Mouse (Mus musculus): ENCODE results near the gene 7420426K07Rik.

7420426K07Rik gene

DNA sequence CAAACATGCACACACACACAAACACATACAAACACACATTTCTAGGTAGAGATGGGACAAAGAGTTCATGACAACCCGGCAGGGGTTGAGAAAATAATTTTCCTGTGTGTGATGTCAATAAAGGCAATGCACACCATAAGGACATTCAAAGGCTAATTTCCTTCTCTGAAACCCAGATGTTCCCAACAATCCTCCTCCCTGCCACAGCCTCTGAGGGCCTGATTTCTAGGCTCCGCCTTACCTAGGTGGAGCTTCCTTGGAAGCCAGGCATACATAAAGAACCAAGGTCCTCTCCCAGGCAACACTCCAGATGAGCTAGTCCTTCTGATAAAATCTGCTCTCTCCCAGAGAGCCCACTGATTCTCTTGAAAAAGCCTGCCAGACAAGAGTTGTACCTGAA is at the start of gene 7420426K07Rik:
TSS of gene 7420426K07Rik (plus strand) at position 301 of the 400 bp plus-strand sequence.
- no peak for DNase-seq (ENCODE audit: low spot score)

GRCm38 (mm10) chr9:98856210-98856609 is 46.7 kb upstream of the 7420426K07Rik start, which contains the start of gene Prr23a2:
Prr23a2 (plus strand) TSS chr9:98856494.
- no peak for DNase-seq (ENCODE audit: low spot score)

GRCm38 (mm10) chr9:98863463-98863862 is 39.5 kb upstream of the 7420426K07Rik start:
- DNase-seq (ENCODE audit: low spot score): no peak

GRCm38 (mm10) chr9:98864571-98864970 is 38.3 kb upstream of the 7420426K07Rik start, which contains the start of gene Prr23a3:
Prr23a3 (plus strand) TSS chr9:98864767.
- no peak for DNase-seq (ENCODE audit: low spot score)

DNA sequence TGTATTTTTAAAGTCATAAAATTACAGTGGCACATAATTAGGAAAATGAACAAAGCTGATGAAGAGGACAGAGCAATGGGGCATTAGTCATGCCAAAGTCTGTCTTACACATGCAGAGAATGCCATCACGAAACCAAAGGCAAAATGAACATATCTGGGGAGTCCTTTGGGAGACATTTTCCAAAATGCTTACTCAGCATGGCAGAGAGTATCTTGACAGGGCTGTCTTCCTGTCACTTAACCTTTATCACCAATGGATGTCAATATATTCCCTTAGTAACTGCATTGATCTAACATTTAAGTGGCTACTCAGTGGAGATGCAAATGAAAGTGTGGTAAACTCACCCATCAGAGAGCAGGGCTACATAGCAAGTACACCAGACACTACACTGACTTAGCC is 1.4 kb upstream of the 7420426K07Rik start:
- no peak for DNase-seq (ENCODE audit: low spot score)

DNA sequence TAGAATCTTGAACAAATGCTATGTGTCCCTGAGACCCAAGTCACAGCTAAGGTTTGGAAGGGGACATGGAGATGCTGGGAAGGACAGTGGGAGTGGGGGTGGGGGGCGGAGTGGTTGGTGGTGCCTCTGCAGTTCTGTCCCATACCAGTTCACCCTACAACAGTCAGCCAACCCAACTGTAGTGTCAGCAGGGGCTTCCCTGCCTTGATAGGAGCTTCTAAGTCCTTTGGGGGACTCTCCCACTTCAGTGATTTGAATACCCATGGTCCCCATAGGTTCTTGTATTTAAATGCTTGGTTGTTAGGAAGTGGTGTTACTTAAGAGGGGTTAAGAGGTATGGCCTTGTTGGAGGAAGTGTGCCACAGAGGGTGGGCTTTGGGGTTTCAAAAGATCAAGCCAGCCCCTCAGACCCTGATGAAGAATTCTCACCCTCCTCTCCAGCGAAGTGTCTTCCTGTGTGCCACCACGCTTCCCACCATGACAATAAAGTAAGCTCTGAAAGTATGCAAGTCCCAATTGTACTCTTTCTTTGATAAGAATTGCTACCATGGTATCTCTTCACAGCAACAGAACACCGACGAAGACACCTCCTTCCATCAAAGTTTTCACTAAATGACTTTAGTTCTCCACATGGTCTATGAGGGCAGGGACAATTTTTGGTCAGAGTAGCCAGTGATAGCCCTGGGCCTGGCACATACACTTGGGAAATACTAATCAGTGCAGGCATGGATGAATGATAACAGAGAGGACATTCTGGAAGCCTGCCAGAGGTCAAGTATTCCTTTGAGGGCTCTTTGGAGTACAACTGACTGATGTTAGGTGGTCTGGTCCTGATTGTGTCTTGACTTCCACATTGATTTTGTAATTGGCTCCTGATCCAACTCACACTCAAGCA is 18.0 kb downstream of the 7420426K07Rik start:
- no peak for DNase-seq (ENCODE audit: low spot score)

GRCm38 (mm10) chr9:98923119-98923518 is 20.2 kb downstream of the 7420426K07Rik start:
- no peak for DNase-seq (ENCODE audit: low spot score)

GRCm38 (mm10) chr9:98924183-98924582 is 21.3 kb downstream of the 7420426K07Rik start:
- DNase-seq (ENCODE audit: low spot score): no peak

- DNase-seq (ENCODE audit: low spot score): no peak
Measured at GRCm38 (mm10) chr9:98929496-98929895, 26.6 kb downstream of the 7420426K07Rik start.

DNA sequence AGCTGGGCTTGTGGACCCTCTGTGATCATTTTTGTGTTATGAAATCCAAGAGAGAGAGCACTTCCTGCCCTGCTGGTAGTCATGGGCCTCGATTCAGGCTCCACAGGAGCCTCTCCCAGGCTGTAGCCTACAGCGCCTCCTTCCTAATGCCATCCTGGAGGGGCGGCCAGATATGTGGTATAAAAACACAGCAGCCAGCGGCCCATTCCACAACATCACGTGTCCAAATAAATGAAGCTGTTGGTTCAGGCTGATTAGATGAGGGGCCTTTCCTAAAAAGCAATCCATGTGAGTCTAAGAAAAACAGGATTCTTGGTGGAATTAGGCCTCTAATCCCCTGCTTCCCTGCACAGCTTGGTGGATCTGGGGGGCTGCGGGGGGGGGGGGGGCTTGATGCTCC is 30.0 kb downstream of the 7420426K07Rik start:
- DNase-seq (ENCODE audit: low spot score): no peak

GRCm38 (mm10) chr9:98935190-98935909 is 32.4 kb downstream of the 7420426K07Rik start:
- DNase-seq (ENCODE audit: low spot score): no peak

DNA sequence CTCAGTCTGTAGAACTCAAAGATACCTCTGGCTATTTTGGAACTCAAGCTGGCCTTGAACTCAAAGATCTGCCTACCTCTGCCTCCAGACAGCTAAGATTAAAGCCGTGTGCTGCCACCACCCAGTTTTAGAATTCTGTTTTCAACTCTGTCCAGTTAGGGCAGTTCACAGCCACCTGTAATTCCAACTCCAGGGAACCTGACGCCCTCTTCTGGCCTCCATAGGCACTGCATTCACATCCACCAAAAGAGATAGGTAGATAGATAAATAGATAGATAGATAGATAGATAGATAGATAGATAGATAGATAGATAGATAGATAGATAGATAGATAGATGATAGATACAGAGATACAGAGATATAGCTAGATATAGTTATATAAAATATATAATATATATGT is 36.4 kb downstream of the 7420426K07Rik start:
- no peak for DNase-seq (ENCODE audit: low spot score)

- DNase-seq (ENCODE audit: low spot score): no peak
Measured at GRCm38 (mm10) chr9:98952171-98953050, 49.5 kb downstream of the 7420426K07Rik start.

GRCm38 (mm10) chr9:98953291-98953690 is 50.4 kb downstream of the 7420426K07Rik start:
- no peak for DNase-seq (ENCODE audit: low spot score)

DNA sequence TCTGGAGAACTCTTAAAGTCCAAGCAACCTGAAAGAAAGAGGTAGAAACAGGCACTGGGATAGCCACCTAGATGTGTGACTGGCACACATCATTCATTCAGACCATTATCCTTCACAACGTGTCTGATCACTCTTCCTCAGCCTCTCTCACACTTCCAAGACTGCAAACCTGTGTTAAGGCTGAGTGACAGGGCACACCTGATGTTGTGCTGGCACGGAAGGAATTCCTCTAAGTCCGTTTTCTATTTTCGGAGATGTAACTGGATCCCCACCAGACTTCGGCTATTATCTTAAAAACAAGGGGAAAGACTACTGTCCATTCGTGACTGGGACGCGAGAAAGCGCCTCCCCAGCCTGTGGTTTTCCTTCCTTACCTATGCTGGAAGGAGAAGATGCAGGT is 50.9 kb downstream of the 7420426K07Rik start:
- DNase-seq (ENCODE audit: low spot score): no peak
